Mouse (Mus musculus) lung, postnatal 36 days (tissue): ENCODE results near the gene Topaz1.
"Not testable (repeated sequence)": the region's sequence is repeated elsewhere in the genome, so short reads cannot be mapped to it uniquely, and the experiment has no call there.

Experiments
- DNase-seq: peaks from one replicate; pipeline ENCODE4 v3.0.0; 2022; ENCODE audit warnings: mixed read lengths

Gene Topaz1

GRCm38 (mm10) chr9:122812386-122812785, 65.2 kb downstream of the Topaz1 start:
- no peak for DNase-seq

GRCm38 (mm10) chr9:122814775-122815174, 67.6 kb downstream of the Topaz1 start:
- DNase-seq: no peak

GRCm38 (mm10) chr9:122815239-122815851, 68.2 kb downstream of the Topaz1 start:
- DNase-seq: no peak

- DNase-seq: no peak
Measured at GRCm38 (mm10) chr9:122823374-122824017, 76.3 kb downstream of the Topaz1 start.

GRCm38 (mm10) chr9:122826743-122827142, 79.6 kb downstream of the Topaz1 start:
- no peak for DNase-seq

GRCm38 (mm10) chr9:122829826-122830380, 82.8 kb downstream of the Topaz1 start:
- DNase-seq: no peak

- DNase-seq: peak; percentile 23
Measured at GRCm38 (mm10) chr9:122836126-122836525, 89.0 kb downstream of the Topaz1 start.

- DNase-seq: no peak
Measured at GRCm38 (mm10) chr9:122836790-122837189, 89.6 kb downstream of the Topaz1 start.

GRCm38 (mm10) chr9:122837216-122837615, 90.1 kb downstream of the Topaz1 start:
- no peak for DNase-seq

GRCm38 (mm10) chr9:122837680-122838079, 90.5 kb downstream of the Topaz1 start:
- peak; percentile 83 for DNase-seq

- peak; percentile 50 for DNase-seq
Measured at GRCm38 (mm10) chr9:122843760-122844159, 96.6 kb downstream of the Topaz1 start, which contains the start of gene Gm35549. Gm35549 (minus strand) TSS chr9:122844035.

GRCm38 (mm10) chr9:122845621-122846020, 98.5 kb downstream of the Topaz1 start:
- DNase-seq: no peak

- DNase-seq: peak; percentile 34
Measured at GRCm38 (mm10) chr9:122846156-122846555, 99.0 kb downstream of the Topaz1 start.

- not testable (repeated sequence) for DNase-seq
Measured at GRCm38 (mm10) chr9:122847811-122848311, 100.7 kb downstream of the Topaz1 start.
